Mouse (Mus musculus) MEL-GATA-1-ER (cell line): Measurements from ENCODE around the gene Jarid2.

Experiments
- DNase-seq: peaks from one replicate; pipeline ENCODE4 v3.0.0-alpha.2; 2012; ENCODE audit warnings: low read depth; ENCODE audit errors: extremely low read depth

Gene Jarid2

GRCm38 (mm10) chr13:44775396-44775795 is 46.1 kb downstream of the Jarid2 start:
- no peak for DNase-seq

DNA sequence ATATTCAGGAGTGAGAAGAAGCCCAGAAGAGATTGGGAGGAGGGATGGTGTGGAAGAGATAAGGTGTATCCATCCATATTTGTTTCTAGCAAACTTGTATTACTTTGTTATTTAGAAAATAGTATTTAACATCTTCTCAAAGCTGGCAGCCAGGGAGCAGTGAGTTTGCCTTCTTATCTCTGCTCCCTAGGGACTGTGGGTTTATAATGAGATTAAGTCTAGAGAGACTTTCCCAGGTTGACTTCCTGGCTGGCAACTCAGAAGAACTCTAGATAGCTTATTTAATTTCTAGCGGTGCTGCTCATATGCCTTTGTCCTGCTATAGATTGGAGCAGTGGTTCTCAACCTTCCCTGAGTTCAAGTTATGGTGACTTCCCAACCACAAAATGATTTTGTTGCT is 51.2 kb downstream of the Jarid2 start:
- no peak for DNase-seq

GRCm38 (mm10) chr13:44781126-44781525 is 51.9 kb downstream of the Jarid2 start:
- no peak for DNase-seq

- DNase-seq: no peak
Measured at GRCm38 (mm10) chr13:44784551-44784950, 55.3 kb downstream of the Jarid2 start.

- no peak for DNase-seq
Measured at GRCm38 (mm10) chr13:44786291-44786690, 57.0 kb downstream of the Jarid2 start.

GRCm38 (mm10) chr13:44788352-44789125 is 59.3 kb downstream of the Jarid2 start:
- no peak for DNase-seq

DNA sequence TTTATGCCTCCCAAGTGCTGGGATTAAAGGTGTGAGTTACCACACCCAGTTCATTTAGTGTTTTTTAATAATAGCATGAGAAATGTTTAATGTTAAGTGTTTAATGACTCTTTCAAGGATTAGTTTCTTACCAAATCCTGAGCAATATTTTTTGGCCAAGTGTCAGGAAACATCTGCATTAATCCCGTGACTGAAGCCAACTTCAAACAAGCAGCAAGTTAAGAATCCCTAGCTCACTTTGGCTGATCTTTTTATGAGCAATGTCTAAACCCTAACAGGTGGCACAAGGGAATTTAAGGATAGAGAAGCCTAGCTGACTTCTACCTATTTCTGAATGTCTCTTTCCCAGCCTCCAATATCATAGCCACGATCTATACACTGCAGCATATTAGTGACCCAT is 60.7 kb downstream of the Jarid2 start:
- DNase-seq: no peak

DNA sequence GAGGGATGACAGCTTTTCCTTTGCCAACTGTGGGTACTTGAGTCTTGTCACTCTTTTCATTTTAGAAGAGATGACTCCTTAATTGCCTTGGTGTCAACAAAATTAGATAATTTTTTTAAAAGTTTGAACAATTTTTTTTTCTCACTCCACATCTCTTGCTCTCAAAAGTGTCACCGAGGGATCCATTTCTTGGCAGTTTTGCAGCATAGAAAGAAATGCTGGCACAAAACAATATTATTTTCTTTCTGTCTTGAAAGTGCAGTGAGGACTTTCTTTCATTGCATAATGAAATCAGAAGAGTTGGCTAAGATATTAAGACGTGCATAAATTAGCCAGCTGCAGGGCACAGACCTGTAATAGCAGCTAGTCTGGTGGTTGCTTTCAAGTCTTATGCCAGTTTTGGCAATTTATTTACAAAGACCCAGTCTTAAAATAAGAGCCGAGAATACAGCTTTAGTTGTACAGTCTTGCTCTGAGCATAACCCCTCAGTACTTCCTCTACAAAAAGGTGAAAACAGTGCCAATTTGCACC is 63.2 kb downstream of the Jarid2 start:
- no peak for DNase-seq

- DNase-seq: no peak
Measured at GRCm38 (mm10) chr13:44795891-44796290, 66.6 kb downstream of the Jarid2 start.

- no peak for DNase-seq
Measured at GRCm38 (mm10) chr13:44796775-44797174, 67.5 kb downstream of the Jarid2 start.

DNA sequence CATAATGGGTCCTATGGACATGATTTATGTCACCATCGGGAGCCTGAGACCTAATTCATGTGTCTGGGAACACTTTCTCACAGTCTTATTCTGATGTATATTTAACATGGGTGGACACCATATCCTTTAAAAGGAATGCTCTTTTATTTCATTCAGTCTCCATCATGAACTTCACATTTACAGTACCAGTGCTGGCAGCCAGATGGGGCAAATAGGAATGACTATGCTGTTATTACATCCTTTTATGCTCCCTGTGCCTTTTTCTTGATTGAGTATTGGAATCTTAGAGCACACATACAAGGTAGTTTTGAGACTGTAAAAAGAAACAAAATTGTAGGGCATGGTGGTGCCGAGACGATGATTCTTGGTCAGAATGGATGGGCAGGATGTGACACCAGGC is 69.0 kb downstream of the Jarid2 start:
- no peak for DNase-seq

DNA sequence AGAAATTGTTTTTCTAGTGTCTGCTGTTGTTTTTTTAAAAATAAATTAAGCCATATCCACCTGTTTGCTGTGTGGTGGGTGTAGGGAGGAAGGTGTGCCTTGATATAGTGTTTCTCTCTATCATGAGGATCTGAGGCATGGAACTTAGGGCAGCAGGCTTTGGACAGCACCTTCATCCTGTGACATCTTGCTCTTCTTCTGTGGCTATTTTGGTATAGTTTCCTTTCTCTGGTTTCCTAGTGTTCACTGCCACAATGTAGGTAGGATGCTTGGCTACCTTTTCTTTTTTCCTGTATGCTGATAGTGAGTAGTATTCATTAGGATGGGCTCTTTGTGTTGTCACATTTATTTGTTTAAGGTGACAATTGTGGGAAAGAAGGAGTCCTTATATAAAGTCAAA is 69.9 kb downstream of the Jarid2 start:
- DNase-seq: no peak

GRCm38 (mm10) chr13:44800059-44800458 is 70.8 kb downstream of the Jarid2 start:
- DNase-seq: no peak

GRCm38 (mm10) chr13:44804876-44805275 is 75.6 kb downstream of the Jarid2 start:
- DNase-seq: peak; percentile 22

GRCm38 (mm10) chr13:44808307-44808706 is 79.0 kb downstream of the Jarid2 start:
- no peak for DNase-seq

GRCm38 (mm10) chr13:44811021-44811420 is 81.7 kb downstream of the Jarid2 start:
- DNase-seq: no peak

- DNase-seq: no peak
Measured at GRCm38 (mm10) chr13:44811601-44812000, 82.3 kb downstream of the Jarid2 start.

GRCm38 (mm10) chr13:44812381-44812780 is 83.1 kb downstream of the Jarid2 start:
- DNase-seq: no peak

GRCm38 (mm10) chr13:44819400-44819799 is 90.1 kb downstream of the Jarid2 start:
- DNase-seq: no peak

DNA sequence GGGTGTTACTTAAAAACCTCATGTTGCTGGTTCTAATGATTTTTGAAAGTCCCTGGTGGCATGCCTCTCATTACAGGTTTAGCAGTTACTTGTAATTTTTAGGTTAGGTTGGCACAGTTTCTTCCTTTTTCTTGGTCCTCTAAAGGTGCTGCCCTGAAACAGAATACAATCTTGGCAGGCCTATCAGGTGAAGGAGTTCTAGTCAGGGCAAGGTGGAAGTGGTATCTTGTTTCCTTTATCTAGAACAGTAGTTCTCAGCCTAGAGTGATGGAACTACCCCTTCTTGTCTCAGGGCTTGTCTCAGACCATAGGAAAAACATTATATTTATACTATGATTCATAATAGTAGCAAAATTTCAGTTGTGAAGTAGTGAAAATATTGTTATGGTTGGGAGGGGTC is 93.3 kb downstream of the Jarid2 start:
- DNase-seq: no peak

- no peak for DNase-seq
Measured at GRCm38 (mm10) chr13:44828903-44829302, 99.6 kb downstream of the Jarid2 start.

- DNase-seq: no peak
Measured at GRCm38 (mm10) chr13:44832104-44832503, 102.8 kb downstream of the Jarid2 start.

- DNase-seq: no peak
Measured at GRCm38 (mm10) chr13:44832866-44833265, 103.6 kb downstream of the Jarid2 start.
